Mouse (Mus musculus): ENCODE measurements around the gene Mrpl28.

- no peak for TF ChIP-seq CTCF (IDR thresholded peaks at IDR 0.05; ENCODE audit: low read depth, low read length)
- TF ChIP-seq TAL1 (conservative IDR thresholded peaks at IDR 0.05; ENCODE audit: low read depth, low read length): no peak
Measured at GRCm38 (mm10) chr17:26100166-26100565, 23.1 kb upstream of the Mrpl28 start.

Data from G1E (cell line).